Mouse (Mus musculus) heart, postnatal 0 days (tissue): Measurements from ENCODE around the gene Icos.

Experiments
- CTCF ChIP-seq: IDR thresholded peaks from 2 replicates; pipeline ENCODE4 v1.5.1; 2016; ENCODE audit warnings: antibody characterized with exemption, control low read depth, low read depth
- EP300 ChIP-seq: IDR thresholded peaks from 2 replicates; pipeline ENCODE4 v1.6.1; 2016; ENCODE audit warnings: antibody characterized with exemption, low read depth

DNA sequence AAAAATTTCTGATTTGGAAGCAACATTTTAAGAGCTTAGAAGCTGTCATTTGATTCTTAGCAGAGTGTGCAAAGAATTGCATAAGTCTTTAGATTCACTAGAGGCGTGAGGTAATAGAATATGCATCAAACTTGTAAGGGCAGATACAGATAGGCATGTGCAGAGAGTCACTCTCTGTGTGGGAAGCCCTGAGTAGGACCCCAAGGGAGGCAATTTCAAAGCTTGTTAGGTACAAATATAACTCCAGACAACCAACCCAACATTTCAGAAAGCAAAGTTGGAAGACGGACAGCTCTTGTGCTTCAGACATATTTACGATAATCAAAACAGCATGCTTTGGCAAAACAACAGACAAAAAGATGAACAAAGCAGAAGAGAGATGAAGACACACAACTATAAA lies 22.5 kb upstream of the Icos start:
- TF ChIP-seq EP300 (no peak), CTCF (no peak)
